In the genomic region with DNA sequence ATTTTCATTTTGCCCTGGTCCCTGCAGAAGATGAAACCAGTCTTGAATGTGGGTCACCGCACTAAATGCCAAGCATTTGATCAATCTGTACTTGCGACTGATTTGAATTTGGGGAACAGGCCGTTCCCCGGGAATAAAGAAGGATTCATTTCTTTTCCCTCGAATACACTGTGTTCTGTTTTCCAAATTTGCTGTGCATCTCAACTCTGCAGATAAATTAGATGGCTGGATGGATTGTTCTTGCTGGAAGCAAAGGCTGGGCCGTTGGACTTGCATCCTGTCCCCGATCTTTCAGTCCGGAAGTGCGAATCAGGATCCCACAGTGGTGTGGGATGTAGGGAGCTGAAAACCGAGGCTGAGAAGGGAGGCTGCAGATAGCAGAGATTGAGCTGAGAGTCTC, we compare ENCODE assay signal across 18 mouse cellular contexts. TPM values are rescaled to one million over a fixed set of nuclear protein-coding genes. Genes with fewer than 3 reads are reported as not detected.
"Had no signal": no experiment of that assay in that cellular context is flagged by ENCODE, and none has a peak within 500 bp of the region (broad histone marks: within the 10 kb centered on the region; RNA-seq: fewer than 3 reads in every experiment).

No protein-coding gene starts in this region.

- H3K4me2 ChIP-seq: limb, embryonic 12.5 days; liver, embryonic 13.5 days; lung, embryonic 15.5 days; midbrain, embryonic 11.5 days; neural tube, embryonic 13.5 days had no signal

- H3K27ac ChIP-seq: limb, embryonic 12.5 days; liver, embryonic 13.5 days; lung, embryonic 15.5 days; macrophage; neural tube, embryonic 13.5 days; stomach, postnatal 0 days had no signal

- H3K9ac ChIP-seq: limb, embryonic 12.5 days; liver, embryonic 13.5 days; liver, postnatal 0 days; lung, embryonic 15.5 days; neural tube, embryonic 13.5 days had no signal

- ATAC-seq: inflammation-experienced regulatory T-cells, adult 6 months; intestine, postnatal 0 days; liver, postnatal 0 days; midbrain, embryonic 16.5 days had no signal

- H3K9me3 ChIP-seq: limb, embryonic 12.5 days; liver, embryonic 13.5 days; lung, embryonic 15.5 days; neural tube, embryonic 13.5 days had no signal

- H3K36me3 ChIP-seq: limb, embryonic 12.5 days; liver, embryonic 13.5 days; lung, embryonic 15.5 days; neural tube, embryonic 13.5 days had no signal

- H3K4me1 ChIP-seq: liver, embryonic 13.5 days had no signal

- H3K27me3 ChIP-seq: limb, embryonic 12.5 days; liver, embryonic 13.5 days; lung, embryonic 15.5 days; neural tube, embryonic 13.5 days had no signal

- DNase-seq: kidney, adult 8-10 months; kidney, postnatal 25 days; liver; liver, embryonic 13.5 days; liver, postnatal 0 days; lung, postnatal 14 days; thymus, adult 2 months; thymus, postnatal 25 days had no signal

- H3K4me3 ChIP-seq: limb, embryonic 12.5 days; liver, embryonic 13.5 days; lung, embryonic 15.5 days; megakaryocyte, embryonic 14.5 days; neural tube, embryonic 13.5 days had no signal

RNA-seq across cellular contexts. Expression of a gene that starts 17.5 kb away (rescaled TPM):
- polyA plus RNA-seq: inflammation-experienced regulatory T-cells, adult 6 months had no signal
